Mouse (Mus musculus): ENCODE data around the gene Bid.

The Bid gene

DNA sequence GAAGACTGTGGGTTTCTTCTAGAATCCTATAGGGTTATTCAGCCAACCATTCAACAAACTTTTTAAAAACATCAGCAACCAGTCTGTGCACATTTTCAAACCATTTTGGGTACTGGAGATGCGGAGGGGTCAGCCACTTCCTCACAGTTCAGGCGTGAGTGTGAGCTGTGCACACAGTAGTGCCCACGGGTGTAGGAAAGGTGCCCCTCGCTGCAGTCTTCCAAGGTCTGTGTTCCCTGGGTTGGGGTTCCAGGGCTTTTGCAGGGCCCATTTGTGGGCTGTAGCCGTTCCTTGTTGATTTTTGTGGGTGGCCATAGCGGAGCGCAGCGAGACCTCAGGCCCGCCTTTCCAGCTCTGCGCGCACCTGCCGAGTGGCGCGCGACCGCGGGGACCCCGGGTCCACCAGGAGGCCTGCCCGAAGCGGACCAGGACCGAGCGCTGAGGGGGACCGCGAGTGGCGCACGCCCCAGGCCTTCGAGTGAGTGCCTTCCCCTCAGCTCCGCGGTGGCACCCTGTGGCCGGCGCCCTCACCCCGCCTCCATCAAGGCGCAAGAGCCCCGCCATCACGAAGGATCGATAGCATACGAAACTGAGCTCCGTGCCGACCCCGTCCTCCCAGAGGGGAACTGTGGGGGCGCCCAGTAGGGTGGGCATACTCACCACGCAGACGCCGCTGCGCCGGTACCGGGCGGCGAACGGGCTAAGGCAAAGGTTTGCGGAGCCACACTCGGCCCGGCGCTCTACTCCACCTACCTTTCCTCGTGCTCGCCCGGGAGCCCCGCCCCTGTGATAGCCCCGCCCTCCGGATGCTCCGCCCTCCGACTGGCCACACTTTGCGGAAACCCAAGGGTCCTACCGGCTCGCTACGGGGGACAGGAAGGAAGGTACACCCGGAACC is at the start of gene Bid:
TSS of gene Bid (minus strand) at position 780 of the 898 bp plus-strand sequence.
- peak; percentile 93 for DNase-seq (ENCODE audit: low spot score)

DNA sequence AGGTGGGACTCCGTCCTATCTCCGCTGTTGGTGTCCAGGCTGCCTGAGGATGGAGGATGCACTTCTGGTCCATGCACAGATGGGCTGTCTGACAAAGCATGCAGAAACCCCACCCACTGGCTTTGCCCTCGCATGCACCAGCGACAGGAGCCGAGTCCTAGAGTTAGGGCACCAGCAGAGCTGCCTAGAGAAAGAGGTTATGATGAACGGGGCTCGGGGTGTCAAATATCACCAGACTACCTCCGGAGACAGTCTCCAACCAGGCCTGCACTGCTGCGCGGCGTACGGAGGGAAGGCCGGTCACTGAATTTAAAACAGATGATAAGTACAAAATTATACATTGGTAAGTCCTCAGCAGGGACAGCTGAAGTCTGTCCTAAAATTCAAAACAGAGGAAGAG is 49.2 kb upstream of the Bid start:
- DNase-seq (ENCODE audit: low spot score), result no peak

DNA sequence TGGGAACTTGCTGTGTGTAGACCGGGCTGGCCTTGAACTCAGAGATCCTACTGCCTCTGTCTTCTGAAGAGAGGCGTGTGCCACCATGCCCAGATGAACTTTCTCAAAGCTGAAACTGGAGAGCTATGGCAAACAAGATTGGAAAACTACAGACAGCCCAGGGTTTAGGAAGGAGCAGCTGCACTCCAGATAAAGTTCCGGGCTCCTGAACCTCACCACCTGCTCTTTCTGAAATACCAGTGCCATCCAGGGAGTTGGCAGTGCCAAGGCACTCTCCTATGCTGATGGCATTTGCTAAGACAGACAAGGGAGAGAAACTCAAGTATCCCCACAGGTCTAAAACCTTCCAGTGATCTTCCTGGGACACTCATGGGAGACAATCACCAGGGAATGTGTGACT is 47.5 kb upstream of the Bid start:
- no peak for DNase-seq (ENCODE audit: low spot score)

DNA sequence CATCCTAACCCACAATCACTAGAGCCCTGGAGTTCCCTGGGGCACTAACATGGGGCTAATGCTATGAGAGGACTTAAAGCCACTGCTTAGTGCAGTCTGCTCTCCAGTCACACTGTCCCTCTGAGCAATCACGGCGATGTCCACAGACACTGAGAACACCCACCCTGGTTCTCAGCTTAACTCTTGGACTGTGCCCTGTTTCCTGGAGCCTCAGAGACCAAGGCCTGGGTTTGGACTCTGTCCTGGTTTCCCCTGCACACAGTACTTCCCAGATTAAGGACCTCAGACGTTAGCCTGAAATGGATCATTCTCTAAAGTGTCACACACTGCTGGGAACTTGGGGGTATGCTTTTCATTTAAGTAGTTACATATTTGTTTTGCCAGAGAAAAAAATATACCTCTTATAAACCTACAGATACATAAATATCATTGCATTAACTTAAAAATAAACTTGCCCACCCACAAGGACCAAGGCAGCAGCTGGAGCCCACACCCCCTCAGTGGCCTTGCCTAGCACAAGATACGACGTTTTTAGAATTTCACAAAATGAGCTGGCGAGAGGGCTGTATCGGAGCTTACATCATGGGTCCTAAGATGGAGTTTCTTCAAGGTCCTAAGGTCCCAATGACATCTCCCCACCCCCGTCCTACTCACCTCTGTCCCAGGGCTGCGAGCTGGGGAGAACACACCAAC is 43.8 kb upstream of the Bid start:
- no peak for DNase-seq (ENCODE audit: low spot score)

DNA sequence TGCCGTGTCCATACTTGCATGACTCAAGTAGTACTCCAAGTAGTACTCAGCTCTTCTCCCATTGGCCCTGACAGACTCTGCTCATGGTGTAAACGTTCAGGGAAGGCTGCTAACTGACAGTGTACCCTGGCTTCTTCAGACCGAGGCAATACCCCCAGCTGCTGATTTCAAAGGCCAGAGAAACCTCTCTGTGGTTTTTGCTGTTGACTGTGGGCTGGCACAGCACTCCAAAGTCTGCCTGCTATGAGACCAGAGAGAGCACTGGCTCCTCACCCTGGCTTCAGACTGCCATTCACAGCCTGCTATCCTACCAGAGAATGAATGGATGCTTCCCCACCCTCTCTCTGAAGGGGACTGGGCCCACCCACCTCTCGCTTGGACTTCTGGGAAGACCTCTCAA is 40.7 kb upstream of the Bid start:
- DNase-seq (ENCODE audit: low spot score), result no peak

DNA sequence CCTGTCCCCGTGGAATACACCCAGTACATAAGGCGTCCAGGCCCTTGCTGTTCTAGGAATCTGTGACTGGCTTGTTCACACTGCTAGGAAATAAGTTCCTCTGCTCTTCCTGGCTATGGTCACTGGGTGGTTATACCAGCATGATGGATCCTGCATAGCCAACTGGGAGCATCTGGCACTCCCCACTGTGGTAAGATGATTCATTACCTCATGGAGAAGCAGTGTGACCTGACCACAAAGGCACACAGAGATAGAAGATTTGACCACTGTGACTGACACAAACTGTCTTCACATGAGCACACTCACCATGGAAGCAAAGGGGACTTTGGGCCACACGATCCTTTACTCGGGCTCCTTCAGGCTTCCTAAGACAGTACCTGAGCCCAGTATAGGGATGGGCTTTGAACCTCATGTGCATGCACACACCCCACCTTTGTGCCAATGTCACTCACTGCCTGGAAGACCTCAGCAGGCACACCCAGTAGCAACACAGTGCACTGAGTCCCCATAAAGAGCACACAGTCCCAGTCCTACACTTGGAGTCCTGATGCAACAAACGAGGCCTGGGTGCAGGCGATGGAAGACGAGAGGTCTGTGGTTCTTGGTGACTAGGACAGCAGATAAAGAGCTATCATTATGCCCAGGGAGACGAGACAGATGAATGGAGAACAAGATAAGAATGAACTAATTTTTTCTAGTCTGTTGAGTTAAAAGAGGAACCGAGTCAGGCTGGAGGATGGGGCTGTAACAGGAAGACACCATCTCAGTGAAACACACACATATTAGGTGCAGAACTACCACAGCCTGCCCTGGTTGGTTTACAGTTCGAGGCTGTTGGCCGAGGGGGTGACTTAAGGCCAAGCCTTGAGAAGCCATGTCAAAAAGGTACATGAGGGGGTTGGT is 39.9 kb upstream of the Bid start:
- DNase-seq (ENCODE audit: low spot score), result no peak

DNA sequence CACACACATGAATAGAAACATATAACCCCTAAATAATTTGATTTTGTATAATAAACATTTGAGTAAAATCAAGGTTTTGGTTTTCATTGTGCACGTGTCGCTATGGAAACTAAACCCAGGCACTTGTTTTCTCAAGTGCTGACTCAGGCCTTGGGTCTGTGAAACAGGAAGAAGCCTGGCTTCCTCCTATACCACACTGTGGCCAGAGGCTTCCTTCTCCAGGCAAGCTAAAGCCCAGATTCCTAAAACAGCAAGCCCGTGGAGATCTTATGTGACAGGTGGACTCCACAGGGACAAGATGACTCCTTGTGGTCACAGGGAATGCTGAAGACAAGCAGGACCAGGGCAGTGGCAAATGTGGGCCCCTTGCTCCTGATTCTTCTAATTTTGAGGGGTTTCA is 38.6 kb upstream of the Bid start:
- no peak for DNase-seq (ENCODE audit: low spot score)

DNA sequence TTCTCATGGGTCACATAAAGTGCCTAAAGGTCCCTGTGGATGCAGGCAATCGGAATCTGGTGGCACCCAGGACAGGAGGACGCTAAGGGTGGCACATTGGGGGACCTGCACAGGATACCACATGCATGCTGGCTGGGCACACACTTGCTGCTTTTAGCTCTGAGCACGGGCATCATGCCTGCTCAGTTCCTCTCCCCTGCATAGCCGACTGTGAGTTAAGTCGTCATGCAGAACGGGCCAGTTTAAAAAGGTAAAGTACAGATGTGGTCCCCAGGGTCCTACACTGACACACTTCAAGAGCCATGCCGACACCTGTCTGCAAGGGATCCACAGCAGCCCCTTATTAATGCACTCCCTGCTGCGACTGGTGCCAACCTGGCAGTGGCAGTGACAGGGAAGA is 37.6 kb upstream of the Bid start:
- DNase-seq (ENCODE audit: low spot score), result no peak

DNA sequence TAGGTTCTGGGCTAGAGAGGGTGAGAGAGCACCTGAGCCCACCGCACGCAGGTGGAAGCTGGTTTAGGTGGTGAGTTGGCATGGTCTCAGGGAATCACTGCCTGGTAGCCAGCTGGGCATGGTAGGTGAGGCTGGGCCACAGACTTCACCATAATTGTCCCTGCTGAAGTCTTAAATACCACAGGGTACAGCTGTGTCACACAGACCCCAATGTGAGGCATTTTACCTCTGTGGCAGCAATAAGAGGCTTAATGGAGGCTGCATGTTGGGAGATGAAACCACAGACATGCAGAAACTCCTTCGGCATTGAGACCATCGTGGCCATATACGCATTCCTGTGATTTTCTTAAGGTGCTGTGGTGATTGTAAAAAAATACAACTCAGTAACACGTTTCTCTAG is 35.8 kb upstream of the Bid start:
- no peak for DNase-seq (ENCODE audit: low spot score)

DNA sequence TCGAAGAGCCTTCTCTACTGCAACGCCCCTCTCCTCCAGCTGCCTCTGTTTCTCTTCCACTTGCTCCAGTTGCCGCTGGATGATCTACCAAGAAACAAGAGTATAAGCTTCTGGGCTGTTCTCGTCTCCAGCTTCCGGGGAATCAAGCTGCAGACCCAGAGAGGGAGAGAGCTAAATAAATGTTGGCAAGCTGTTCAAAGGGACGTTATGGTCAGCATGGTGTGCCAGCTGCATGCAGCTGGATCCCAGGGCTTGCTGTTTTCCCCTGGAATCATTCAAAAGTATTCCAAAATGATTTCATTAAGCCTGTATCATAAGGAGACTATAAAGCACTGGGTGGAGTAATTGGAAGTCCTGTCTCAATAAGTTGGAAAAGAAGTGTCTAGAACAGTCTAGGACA is 34.7 kb upstream of the Bid start:
- no peak for DNase-seq (ENCODE audit: low spot score)

DNA sequence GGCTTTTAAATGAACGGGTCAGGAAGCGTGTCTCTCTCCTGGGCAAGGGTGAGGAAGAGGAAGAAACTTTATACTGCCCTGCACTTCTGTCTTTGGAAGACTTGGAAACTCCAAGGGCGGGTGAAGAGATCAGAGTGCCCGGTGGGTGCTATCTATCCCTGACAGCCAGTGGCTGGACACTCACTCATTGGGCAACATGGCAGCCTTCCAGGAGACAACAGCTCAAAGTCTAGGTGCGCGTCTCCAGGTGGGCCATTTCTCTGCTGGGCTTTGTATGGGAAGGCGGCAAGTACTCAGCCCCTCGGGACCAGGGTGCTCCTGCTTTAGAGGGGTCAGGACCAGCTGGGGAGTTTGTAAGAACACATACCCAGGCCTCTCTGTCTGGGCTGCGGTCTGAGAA is 28.9 kb upstream of the Bid start:
- DNase-seq (ENCODE audit: low spot score), result no peak

DNA sequence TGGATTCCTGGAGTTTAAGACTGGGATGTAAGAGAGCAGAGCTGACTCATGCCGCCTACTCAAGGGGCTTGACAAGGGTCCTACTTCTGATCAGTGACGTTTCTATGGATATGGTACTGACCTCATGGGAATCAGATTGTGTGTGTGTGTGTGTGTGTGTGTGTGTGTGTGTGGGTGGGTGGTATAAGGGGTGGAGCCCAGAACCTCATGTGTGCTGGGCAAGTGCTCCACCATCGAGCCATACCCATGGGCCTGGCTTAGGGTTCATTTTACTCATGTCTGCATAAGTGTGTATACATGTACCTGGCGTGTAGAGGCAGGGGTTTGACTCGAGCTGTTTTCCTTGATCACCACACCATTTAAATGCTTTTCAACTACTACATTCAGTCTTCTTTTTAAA is 27.3 kb upstream of the Bid start:
- no peak for DNase-seq (ENCODE audit: low spot score)

DNA sequence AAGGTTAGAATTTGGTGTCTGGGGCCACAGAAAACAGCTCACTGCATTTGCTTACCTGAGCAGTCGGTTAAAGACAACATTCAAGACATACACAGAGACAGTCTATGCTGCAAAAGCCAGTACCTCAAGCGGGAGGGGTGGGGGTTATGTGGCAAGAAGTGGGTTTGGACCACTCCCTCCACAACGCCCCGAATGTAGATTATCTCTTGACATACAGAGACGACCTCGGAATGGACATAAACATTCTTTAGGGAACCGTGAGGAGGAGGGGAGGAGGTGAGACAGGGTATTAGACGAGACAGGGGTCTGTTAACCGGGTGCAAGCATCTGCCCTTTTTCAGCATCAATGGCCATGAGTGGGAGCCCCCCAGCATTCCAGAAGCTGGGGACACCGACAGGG is 26.9 kb upstream of the Bid start:
- DNase-seq (ENCODE audit: low spot score), result no peak

DNA sequence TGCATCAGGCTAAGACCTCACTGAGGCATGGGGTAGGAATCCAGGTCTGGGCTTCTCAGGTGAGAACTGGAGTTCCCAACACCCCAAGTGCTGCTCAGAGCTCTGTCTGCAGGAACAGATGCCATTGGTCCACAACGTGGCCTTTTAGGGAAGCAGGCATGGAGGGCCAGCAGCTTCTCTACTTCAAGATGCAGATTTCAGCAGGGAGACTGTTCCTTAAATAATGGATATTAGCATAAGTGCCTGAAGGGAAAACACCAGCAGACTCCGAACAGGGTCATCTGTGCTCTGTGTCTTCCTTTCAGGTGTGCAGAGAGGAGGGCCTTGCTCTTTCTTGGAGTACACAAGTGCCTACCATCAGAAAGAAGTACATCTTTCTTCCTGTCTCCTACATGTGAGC is 26.4 kb upstream of the Bid start:
- no peak for DNase-seq (ENCODE audit: low spot score)

DNA sequence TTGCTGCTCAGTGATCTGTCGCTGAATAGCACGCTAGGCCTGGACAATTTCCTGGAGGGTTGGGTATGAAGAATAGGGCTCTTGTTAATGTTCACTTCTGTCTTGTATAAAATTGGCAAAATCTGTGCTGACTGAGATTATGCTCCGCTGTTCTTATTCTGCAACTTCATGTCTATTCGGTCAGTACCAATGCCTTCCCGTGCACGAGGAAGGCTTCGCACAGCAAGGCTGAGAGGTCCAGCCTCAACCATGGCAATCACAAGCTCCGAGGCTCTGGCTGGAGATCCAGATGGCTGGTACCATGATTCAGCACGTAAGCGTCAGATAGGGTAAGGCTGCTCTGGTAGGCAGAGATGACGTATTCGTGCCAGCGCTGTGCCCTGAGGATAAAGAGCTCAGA is 24.9 kb upstream of the Bid start:
- DNase-seq (ENCODE audit: low spot score), result no peak

DNA sequence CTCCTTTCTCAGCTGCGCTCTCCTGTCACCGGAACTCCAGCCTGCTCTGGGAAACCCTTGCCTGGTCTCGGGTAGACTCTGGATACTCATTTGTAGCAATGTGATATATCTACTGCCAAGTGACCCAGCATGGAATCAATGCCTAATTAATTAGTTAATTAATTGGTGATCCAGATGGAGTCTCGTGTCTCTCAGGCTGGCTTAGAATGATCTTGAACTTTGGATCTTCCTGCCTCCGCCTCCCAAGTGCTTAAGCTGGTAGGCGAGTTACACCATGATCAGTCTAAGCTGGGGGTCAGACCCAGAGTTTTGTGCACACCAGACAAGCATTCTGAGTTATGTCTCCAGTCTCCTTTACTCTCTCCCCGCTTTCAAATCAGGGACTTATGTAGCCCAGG is 24.4 kb upstream of the Bid start:
- no peak for DNase-seq (ENCODE audit: low spot score)

DNA sequence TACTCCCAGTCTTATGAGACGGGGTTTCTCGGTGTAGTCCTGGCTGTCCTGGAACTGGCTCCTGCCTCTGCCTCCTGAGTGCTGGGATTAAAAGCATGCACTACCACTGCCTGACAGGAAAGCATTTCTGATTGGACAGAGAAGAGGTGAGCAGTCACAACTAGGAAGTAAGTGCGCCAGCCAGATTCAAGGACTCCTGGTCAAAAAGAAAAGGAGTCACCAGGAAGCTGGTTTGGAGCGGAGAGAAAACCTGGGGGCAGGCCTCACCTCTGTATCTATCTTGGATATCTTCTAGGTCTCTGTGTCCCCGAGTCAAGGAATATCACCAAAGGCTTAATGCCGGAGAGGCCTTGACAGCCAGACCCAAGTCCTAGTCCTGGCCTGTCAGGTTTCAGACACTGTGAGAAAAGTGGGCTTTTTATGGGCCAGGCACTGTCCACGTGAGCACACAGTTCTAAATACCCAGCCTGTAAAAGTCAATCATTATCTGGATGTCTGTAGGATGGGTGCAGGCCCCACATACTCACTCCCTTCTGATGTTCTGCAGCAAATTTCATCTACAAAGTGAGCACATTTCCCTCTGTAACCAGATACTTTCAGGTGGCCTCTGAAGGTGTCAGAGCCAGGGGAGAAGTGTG is 23.9 kb upstream of the Bid start:
- DNase-seq (ENCODE audit: low spot score), result no peak

DNA sequence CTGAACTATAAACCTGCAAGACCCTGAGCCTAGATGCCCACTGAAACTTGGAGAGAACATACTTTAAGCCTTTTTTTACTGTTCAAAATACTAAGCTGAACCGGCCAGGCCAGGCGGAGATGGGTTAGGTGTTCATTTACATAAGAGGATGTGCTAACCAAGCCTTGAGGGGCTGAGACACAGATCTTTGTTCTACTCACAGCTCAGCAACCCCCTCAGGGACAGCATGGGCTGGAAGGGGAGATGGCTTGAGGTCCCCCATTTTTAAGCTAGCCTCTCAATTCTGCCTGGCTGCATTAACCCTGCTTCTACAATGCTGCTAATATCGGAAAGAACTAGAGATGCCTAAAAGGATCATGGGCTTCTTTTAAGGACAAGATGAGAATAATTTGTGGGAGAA is 23.1 kb upstream of the Bid start:
- no peak for DNase-seq (ENCODE audit: low spot score)

DNA sequence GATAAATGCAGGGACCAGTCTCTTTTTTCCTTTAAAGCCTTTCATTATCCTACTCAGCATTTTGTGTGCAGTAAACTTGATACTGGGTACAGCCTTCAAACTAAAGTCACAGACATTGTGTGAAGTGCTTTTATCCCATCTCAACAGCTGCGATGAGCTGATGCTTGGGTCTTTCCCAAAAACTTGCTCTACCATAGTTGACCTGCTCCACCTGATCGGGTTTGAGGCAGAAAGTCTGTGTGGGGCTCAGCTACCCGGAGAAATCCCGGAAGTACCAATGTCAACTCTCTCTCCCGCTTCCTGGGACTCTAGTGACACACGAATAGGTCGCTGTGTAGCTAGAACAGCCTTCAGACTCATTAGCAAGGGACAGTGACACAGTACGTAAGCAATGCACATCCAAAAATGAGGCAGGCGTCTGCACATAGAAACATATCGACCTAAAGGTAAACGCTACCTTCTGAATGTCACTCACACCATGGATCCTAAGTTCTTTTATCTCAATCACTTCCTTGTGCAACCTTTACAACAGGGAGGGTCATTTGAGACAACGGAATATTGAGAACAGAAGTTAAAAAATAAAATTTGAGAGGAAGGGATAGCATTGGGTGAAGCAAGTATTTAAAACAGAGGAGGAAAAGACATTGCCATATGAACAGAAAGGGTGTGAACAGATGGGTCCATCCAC is 22.3 kb upstream of the Bid start:
- no peak for DNase-seq (ENCODE audit: low spot score)

DNA sequence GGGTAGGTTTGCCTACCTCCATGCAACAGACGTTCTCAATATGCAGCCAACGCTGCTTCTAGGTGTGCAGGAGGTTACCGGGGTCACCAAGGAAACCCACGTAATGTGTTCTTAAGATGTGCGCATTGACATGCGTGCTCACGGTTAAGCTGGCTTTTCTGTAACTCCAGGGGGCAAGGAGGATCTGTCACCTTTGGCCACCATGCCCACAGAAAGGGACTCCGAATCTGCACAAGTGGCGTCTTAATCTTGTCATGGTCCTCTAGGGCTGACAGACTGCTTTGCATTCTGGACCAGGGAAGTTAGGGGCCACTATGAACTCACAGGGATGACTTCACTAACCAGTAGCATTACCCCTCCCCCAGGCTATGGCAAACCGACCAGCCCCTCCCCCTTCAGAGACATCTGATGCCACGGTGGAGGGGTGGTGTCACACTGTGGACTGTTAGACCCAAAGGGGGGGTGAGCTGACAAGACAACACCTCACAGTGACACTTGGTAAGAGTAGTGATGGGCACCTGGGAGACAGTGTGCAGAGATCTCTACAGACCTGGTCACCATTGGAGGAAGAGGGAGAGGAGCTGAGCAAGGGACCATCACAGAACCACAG is 21.5 kb upstream of the Bid start:
- no peak for DNase-seq (ENCODE audit: low spot score)

DNA sequence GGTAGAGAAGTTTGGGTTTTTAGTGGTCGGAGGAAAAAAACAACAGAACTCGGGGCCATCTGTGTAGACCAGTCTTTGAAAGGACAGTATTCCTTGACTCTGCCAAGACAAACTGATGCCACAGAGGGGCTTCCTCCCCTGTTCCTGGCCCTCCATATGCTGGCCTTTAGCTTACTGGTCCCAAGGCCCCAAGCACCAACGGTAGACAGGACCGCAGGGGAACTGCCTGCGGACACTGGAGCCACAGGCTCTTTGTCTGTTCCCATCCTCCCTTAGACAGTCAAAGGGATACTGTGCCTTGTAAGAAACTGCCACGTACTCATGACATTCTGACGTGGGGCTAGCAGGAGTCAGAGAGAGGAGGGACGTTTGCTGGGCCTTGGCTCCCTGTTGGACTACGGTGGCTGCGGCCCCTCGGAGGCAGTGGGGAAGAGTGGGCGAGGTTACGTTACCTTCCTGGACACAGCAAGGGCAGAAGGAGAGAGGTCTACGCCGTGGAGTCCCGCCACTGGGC is 20.5 kb upstream of the Bid start:
- DNase-seq (ENCODE audit: low spot score), result no peak

All from urinary bladder, postnatal 14 days (tissue).